Mouse (Mus musculus) midbrain, embryonic 11.5 days (tissue): Measurements from ENCODE around the gene Lrrc3c. TPM values are rescaled to one million over a fixed set of nuclear protein-coding genes. Genes with fewer than 3 reads are reported as not detected.

Source experiments
- ATAC-seq: fragments of 200-750 bp; cut with Nextera tagmentation; 2 replicates; pipeline ENCODE4 v1.8.0; 2017; ENCODE audit warnings: moderate TSS enrichment, moderate library complexity; ENCODE audit not compliant: low FRiP score
- DNase-seq: peaks from one replicate; pipeline ENCODE4 v3.0.0; 2015; ENCODE audit warnings: low spot score; ENCODE audit errors: missing footprints
- H3K27ac ChIP-seq: fragments of 300-500 bp; sonication (generic); 2 replicates; pipeline ENCODE4 v1.5.1; 2014; ENCODE audit warnings: low read depth, low read length
- H3K27me3 ChIP-seq: fragments of 300-500 bp; sonication (generic); 2 replicates; pipeline ENCODE4 v1.6.1; 2014; ENCODE audit warnings: mild to moderate bottlenecking, low read length, moderate library complexity, mixed read lengths; ENCODE audit not compliant: control insufficient read depth, insufficient read depth
- H3K36me3 ChIP-seq: fragments of 300-500 bp; sonication (generic); 2 replicates; pipeline ENCODE4 v1.6.1; 2014; ENCODE audit warnings: mild to moderate bottlenecking, low read length, moderate library complexity, mixed read lengths; ENCODE audit not compliant: control insufficient read depth, insufficient read depth
- H3K4me1 ChIP-seq: fragments of 300-500 bp; sonication (generic); 2 replicates; pipeline ENCODE4 v1.6.1; 2014; ENCODE audit warnings: low read length; ENCODE audit not compliant: control insufficient read depth, insufficient read depth
- H3K4me2 ChIP-seq: fragments of 300-500 bp; sonication (generic); 2 replicates; pipeline ENCODE4 v1.6.1; 2014; ENCODE audit warnings: mild to moderate bottlenecking, moderate library complexity
- H3K4me3 ChIP-seq: fragments of 300-500 bp; sonication (generic); 2 replicates; pipeline ENCODE4 v1.5.1; 2014; ENCODE audit warnings: low read depth, low read length
- H3K9ac ChIP-seq: fragments of 300-500 bp; sonication (generic); 2 replicates; pipeline ENCODE4 v1.6.1; 2014; ENCODE audit warnings: low read length
- H3K9me3 ChIP-seq: fragments of 300-500 bp; sonication (generic); 2 replicates; pipeline ENCODE4 v1.6.1; 2016; ENCODE audit warnings: low read length; ENCODE audit not compliant: control insufficient read depth
- WGBS: fragments of 180-500 bp; shearing (Covaris S2); extraction: QIAGEN DNeasy Blood & Tissue Kit; methylation state at CpG from one replicate; pipeline ENCODE4 v1.1.7; 2014; 5-methylcytosine and 5-hydroxymethylcytosine counted together
- polyA plus RNA-seq: library from polyadenylated mRNA; unstranded; fragments of >200 nt; fragmentation: Nextera tagmentation; extraction: Ambion mirVana; gene quantifications from 2 replicates; pipeline ENCODE4 v1.2.1, GENCODE M21; 2014

Gene Lrrc3c
- polyA plus RNA-seq, 1 experiment from 2014 or later, result not detected

DNA sequence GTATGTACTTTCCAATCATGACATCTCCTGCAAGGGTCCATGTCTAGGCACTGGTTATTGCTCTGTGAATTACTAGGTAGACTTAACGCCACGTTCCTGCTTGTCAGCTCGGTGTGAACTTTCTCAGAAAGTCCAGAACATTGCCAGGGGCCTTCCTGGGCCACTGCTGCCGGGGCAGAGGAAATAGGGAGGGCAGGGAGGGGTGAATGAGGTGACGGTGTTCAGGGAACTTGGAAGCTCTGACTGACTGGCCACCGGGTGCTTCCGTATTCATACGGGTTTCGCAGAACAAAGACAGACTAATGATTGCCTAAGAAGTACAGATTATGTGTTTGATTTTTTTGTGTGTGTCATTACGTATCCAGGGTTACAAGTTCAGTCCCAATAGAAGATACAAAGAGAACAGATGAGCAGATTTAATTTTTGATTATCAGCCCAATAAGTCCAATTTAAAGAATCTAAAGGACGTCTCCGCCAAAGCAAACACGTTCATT, 34.1 kb upstream of the Lrrc3c start:
- Histone ChIP-seq H3K36me3 (no peaks in the 10 kb centered on the region), H3K27me3 (no peaks in the 10 kb centered on the region; the same call in 1 of the 2 replicates), H3K9ac (no peak overlapping the region), H3K27ac (no peak overlapping the region), H3K9me3 (no peaks in the 10 kb centered on the region), H3K4me1 (no peaks in the 10 kb centered on the region), H3K4me2 (no peak overlapping the region), H3K4me3 (no peak overlapping the region)
- 78% methylated on average over 13 of the region's 13 CpGs for WGBS
- DNase-seq (peak; percentile 64), ATAC-seq (no peak)

DNA sequence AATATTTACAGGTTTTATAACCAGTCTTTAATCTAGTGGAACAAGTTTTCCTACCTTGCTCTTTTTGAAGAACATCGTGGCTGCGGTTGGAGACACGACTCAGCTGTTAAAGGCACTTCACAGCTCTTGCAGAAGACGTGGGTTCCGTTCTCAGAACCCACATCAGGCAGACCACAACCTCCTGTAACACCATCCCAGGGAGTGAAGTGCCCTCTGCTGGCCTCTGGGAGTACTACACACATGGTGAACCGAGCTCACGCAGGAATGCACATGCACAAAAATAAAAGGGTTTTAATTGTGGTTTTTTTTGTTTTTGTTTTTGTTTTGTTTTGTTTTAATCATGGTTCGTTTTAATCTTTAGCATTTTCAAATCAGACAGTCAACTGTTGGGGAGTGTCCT, 29.8 kb upstream of the Lrrc3c start:
- DNase-seq, result no peak
- no peak overlapping the region for H3K27ac ChIP-seq
- WGBS, result 88% methylated on average over 8 of the region's 8 CpGs

DNA sequence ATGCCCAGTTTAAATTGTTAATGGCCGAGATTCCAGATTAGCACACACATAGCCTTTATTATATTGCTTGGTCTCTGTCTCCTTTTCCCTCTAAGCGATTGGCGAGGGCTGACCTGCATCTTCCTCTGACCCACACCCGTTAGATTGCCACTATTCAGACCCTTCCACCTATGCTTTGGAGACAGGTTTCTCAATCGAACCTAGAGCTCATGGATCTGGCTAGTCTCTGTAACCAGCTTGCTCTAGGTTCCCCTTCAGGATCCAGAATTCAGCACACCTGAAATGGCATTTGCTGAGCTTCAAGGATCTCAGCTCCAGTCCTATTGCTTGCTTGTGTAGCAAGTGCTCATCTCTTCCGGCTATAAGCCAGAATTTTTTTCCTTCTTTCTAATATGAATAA, 28.6 kb upstream of the Lrrc3c start:
- no peak overlapping the region for H3K9ac ChIP-seq
- DNase-seq, result no peak
- H3K9me3 ChIP-seq, result no peaks in the 10 kb centered on the region
- no peak overlapping the region for H3K4me2 ChIP-seq
- H3K36me3 ChIP-seq, result no peaks in the 10 kb centered on the region
- H3K4me1 ChIP-seq, result no peaks in the 10 kb centered on the region
- no peak for ATAC-seq
- H3K27me3 ChIP-seq, result no peaks in the 10 kb centered on the region
- H3K27ac ChIP-seq, result no peak overlapping the region
- H3K4me3 ChIP-seq, result no peak overlapping the region
- WGBS, result 85% methylated on average over 6 of the region's 6 CpGs

More for the DNA sequence above, 29.8 kb upstream of the Lrrc3c start:
- no peak overlapping the region for H3K4me3 ChIP-seq
- no peak overlapping the region for H3K4me2 ChIP-seq
- no peaks in the 10 kb centered on the region for H3K27me3 ChIP-seq
- no peaks in the 10 kb centered on the region for H3K9me3 ChIP-seq
- no peak overlapping the region for H3K9ac ChIP-seq
- no peaks in the 10 kb centered on the region for H3K36me3 ChIP-seq
- no peaks in the 10 kb centered on the region for H3K4me1 ChIP-seq
- ATAC-seq, result no peak

DNA sequence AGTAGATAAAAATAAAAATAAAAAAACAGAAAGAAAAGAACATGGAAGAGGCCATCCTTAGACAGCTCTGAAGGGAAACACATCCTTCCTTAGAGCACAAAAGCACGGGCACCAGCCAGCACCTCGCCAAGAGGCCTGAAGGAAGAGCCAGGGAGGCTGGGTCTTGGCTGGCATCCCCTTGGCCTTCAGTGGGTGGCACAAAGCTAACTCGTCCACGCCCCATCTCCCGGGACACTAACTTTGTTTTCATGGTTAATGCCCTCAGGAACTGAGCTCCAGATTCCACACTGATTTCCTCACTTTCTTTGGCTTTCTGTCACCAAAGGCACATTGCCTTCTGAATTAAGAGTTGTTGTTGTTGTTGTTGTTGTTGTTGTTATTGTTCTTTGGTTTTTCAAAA, 20.3 kb upstream of the Lrrc3c start:
- DNase-seq (no peak), ATAC-seq (no peak)
- Histone ChIP-seq H3K27ac (no peak overlapping the region), H3K36me3 (peaks cover under 1% of the 10 kb centered on the region; the same call in 1 of the 2 replicates), H3K4me1 (no peaks in the 10 kb centered on the region), H3K9me3 (no peaks in the 10 kb centered on the region), H3K4me2 (no peak overlapping the region), H3K27me3 (no peaks in the 10 kb centered on the region), H3K4me3 (no peak overlapping the region), H3K9ac (no peak overlapping the region)
- 88% methylated on average over 5 of the region's 5 CpGs for WGBS

DNA sequence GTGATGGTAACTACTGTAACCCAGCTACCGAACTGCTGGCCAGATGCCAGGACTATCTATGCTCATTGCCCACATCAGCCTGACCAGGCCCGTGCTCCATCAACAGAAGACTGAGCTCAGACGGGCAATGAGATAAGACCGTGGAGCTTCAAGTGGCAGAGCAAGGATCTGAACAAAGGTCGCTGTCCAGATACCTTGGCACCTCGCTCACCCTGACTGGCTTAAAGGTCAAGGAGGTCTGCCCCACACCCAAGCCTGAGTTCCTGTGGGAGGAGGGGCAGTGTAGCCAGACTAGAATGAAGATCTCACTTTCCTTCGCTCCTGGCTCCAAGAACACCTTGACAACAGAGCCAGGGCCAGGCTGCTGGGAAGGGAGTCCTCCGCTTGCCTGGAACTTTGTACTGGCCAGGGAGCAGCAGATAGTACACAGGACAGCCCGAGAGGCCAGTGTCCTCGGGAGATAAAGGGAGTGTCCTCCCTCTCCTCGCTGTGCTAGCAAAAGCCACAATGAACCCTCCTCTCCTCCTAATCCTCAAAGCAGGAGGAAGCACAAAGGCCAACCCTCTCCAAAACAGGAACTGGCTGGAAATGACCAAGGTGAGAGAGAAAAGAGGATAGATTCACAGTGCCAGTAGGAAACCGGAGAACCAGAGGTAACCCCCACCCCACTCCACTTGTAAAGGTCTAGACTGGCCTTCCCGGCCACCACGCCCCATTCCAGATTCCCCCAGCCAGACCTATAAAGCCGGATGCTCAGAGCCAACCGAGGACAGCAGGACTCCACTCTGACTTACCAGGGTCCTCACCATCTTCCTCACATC, 17.6 kb upstream of the Lrrc3c start:
- Histone ChIP-seq H3K4me3 (no peak overlapping the region), H3K4me1 (peaks cover 3% of the 10 kb centered on the region; the same call in 1 of the 2 replicates), H3K9ac (no peak overlapping the region), H3K9me3 (no peaks in the 10 kb centered on the region), H3K27me3 (no peaks in the 10 kb centered on the region), H3K4me2 (no peak overlapping the region), H3K36me3 (peaks cover 2% of the 10 kb centered on the region; the same call in 1 of the 2 replicates), H3K27ac (peak overlapping the region; percentile 20; the same call in 1 of the 2 replicates)
- no peak for ATAC-seq
- no peak for DNase-seq
- 71% methylated on average over 16 of the region's 16 CpGs for WGBS

DNA sequence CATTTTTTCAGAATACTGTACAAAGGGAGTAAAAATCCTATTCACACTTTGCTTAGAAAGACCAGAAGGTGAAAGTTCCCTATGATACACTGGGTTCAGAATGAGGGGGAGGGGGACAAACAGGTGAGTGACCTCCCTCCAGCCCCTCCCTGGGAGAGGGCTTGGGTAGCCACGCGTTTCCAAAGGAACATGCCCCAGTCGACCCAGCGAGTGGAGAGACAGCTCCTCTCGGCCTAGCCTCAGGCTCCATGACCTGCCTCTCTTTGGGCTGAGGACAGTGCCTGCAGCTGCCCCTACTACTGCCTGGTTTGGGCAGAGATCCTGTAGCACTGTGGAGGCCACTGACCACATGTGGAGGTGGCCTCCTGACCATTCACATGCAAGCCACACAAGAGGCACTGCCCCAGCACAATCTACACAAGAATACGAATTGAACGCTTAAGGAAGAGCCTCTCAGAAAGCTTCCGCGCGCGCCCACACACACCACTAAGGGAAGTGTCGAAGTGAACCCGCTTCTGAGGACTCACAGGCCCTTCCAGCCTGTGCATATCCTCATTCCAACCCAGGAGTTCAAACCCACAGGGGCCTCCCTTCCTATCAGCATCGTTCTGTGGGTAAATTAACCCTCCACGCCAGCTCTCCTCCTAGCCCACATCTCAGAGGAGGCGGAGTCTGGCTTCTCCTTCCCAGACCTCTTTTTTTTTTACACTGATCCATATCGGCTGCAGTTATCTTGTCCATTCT, 16.6 kb upstream of the Lrrc3c start:
- ATAC-seq (no peak), DNase-seq (no peak)
- Histone ChIP-seq H3K4me3 (no peak overlapping the region), H3K4me1 (peaks cover 12% of the 10 kb centered on the region), H3K27ac (no peak overlapping the region), H3K4me2 (no peak overlapping the region), H3K9me3 (no peaks in the 10 kb centered on the region), H3K27me3 (no peaks in the 10 kb centered on the region), H3K9ac (no peak overlapping the region), H3K36me3 (peaks cover 2% of the 10 kb centered on the region; the same call in 1 of the 2 replicates)
- WGBS, result 63% methylated on average over 17 of the region's 17 CpGs

DNA sequence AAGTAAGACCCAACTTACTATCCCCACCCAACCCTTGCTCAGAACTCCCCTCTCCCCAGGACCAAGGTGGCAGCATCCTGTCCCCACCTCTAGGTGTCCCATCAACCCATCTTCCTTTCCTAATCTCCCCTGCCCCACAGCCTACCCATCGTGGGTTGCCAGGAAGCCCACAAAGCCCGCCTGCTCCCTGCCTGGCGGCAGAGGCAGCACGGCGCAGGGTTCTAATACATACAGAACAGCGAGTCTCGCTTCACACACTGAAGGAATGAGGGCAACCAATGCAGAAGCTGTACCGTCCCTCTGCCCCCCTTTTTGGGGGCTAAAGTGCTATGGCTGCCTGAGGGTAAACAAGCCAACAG, 16.1 kb upstream of the Lrrc3c start:
- Histone ChIP-seq H3K27me3 (no peaks in the 10 kb centered on the region), H3K4me2 (peak overlapping the region; percentile 13; the same call in 1 of the 2 replicates), H3K4me1 (peaks cover 14% of the 10 kb centered on the region), H3K4me3 (no peak overlapping the region), H3K27ac (no peak overlapping the region), H3K36me3 (peaks cover 2% of the 10 kb centered on the region; the same call in 1 of the 2 replicates), H3K9me3 (no peaks in the 10 kb centered on the region), H3K9ac (no peak overlapping the region)
- ATAC-seq, result no peak
- DNase-seq, result no peak
- 76% methylated on average over 8 of the region's 8 CpGs for WGBS

DNA sequence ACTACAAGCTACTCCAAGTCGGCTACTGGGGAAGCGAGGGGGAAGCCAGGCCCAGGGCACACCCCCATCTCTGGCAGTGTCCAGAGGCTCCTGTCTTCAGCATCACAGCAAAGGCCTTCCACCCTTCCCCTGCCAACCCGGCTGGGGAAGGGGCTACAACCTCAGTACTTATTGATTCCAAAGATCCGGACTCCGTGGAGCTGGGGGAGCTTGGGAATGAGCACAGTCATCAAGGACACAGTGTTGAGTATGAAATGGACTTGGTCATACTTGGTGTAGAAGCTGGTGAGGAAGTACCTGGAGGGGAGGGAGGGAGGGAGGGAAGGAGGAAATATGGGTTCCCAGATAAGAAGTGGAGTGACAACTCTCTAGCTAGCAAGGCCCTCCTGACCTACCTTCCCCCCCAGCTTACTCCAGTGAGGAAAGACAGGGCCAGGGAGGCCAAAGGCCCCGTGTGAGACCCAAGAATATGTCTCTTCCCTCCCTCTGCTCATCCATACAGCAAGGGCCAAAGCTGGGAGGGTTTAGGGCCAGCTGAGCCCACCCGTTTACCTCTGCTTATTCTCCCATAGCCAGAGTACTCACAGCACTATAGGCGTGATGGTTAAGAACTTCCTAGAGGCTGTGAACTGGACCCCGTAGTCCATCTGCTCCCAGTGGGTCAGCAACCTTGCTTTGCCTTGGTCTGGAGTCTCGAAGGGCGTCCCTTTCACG, 15.4 kb upstream of the Lrrc3c start:
- Histone ChIP-seq H3K9ac (no peak overlapping the region), H3K36me3 (peaks cover 2% of the 10 kb centered on the region; the same call in 1 of the 2 replicates), H3K4me1 (peaks cover 17% of the 10 kb centered on the region), H3K4me2 (no peak overlapping the region), H3K4me3 (no peak overlapping the region), H3K27me3 (no peaks in the 10 kb centered on the region), H3K27ac (no peak overlapping the region), H3K9me3 (no peaks in the 10 kb centered on the region)
- WGBS, result 90% methylated on average over 12 of the region's 12 CpGs
- no peak for ATAC-seq
- no peak for DNase-seq
